Mouse (Mus musculus) MEL (cell line): ENCODE measurements around the gene Hspb6. TPM values are rescaled to one million over a fixed set of nuclear protein-coding genes. Genes with fewer than 3 reads are reported as not detected.

ENCODE experiments used
- DNase-seq: peaks from one replicate; pipeline ENCODE4 v3.0.0; 2011; ENCODE audit warnings: low read depth, low spot score
- H3K27ac ChIP-seq: 2 replicates; pipeline ENCODE4 v1.5.1; 2012; ENCODE audit warnings: low read depth, mild to moderate bottlenecking, control low read depth, low read length, moderate library complexity; ENCODE audit not compliant: control insufficient read depth
- H3K27me3 ChIP-seq, 2 experiments: fragments of 150-350 bp in 1 of 2; sonication (generic) in 1 of 2; 2 replicates each; pipeline ENCODE4 v1.6.1; 2012; ENCODE audit warnings: low read length in 2 of 2, mild to moderate bottlenecking in 2 of 2, improper control_type of control experiment in 1 of 2, moderate library complexity in 1 of 2; ENCODE audit not compliant: insufficient read depth in 2 of 2, control insufficient read depth in 1 of 2
- H3K36me3 ChIP-seq, 2 experiments: 2 replicates each; pipeline ENCODE4 v1.6.1; 2012 to 2014; ENCODE audit warnings: low read length in 2 of 2, improper control_type of control experiment in 1 of 2, inconsistent platforms in 1 of 2, mild to moderate bottlenecking in 1 of 2; ENCODE audit not compliant: insufficient read depth in 2 of 2, control insufficient read depth in 1 of 2
- H3K4me1 ChIP-seq, 2 experiments: fragments of 150-350 bp in 1 of 2; sonication (generic) in 1 of 2; 2 replicates each; pipeline ENCODE4 v1.6.1; 2012; ENCODE audit warnings: low read length in 2 of 2, improper control_type of control experiment in 1 of 2, mild to moderate bottlenecking in 1 of 2; ENCODE audit not compliant: insufficient read depth in 2 of 2, control insufficient read depth in 1 of 2
- H3K4me3 ChIP-seq, 2 experiments: fragments of 150-350 bp in 1 of 2; sonication (generic) in 1 of 2; 2 replicates each; pipeline ENCODE4 v1.5.1; 2012; ENCODE audit warnings: low read depth in 2 of 2, low read length in 2 of 2, mild to moderate bottlenecking in 2 of 2, moderate library complexity in 2 of 2, control low read depth in 1 of 2, improper control_type of control experiment in 1 of 2; ENCODE audit not compliant: control insufficient read depth in 1 of 2, insufficient read depth in 1 of 2
- H3K79me2 ChIP-seq: 2 replicates; pipeline ENCODE4 v1.6.1; 2012; ENCODE audit warnings: mild to moderate bottlenecking, low read length, moderate library complexity; ENCODE audit not compliant: control insufficient read depth, poor library complexity, insufficient read depth
- H3K9ac ChIP-seq: 2 replicates; pipeline ENCODE4 v1.6.1; 2012; ENCODE audit warnings: low read depth, mild to moderate bottlenecking, control low read depth, low read length, moderate library complexity; ENCODE audit not compliant: control insufficient read depth, poor library complexity, severe bottlenecking
- H3K9me3 ChIP-seq: fragments of 150-350 bp; sonication (generic); replicated peaks from 2 replicates; pipeline ENCODE4 v1.6.1; 2012; ENCODE audit warnings: mild to moderate bottlenecking, low read length, improper control_type of control experiment, moderate library complexity; ENCODE audit not compliant: insufficient read depth
- BHLHE40 ChIP-seq: IDR thresholded peaks from 2 replicates; pipeline ENCODE4 v1.6.1; 2012; ENCODE audit warnings: low read depth, mild to moderate bottlenecking, inconsistent platforms, low read length, improper control_type of control experiment, borderline replicate concordance
- CHD1 ChIP-seq: IDR thresholded peaks from 2 replicates; pipeline ENCODE4 v1.6.1; 2012; ENCODE audit warnings: low read depth, mild to moderate bottlenecking, inconsistent platforms, low read length, improper control_type of control experiment
- CHD2 ChIP-seq: IDR thresholded peaks from 2 replicates; pipeline ENCODE4 v1.6.1; 2011; ENCODE audit warnings: low read length, improper control_type of control experiment
- CTCF ChIP-seq, 3 experiments: IDR thresholded peaks in 2 of 3; conservative IDR thresholded peaks in 1 of 3; 2 replicates each; pipeline ENCODE4 v1.5.1; 2011 to 2012; ENCODE audit warnings: low read length in 3 of 3, low read depth in 2 of 3, mild to moderate bottlenecking in 2 of 3, improper control_type of control experiment in 1 of 3, inconsistent platforms in 1 of 3, mixed read lengths in 1 of 3, moderate library complexity in 1 of 3; ENCODE audit not compliant: control insufficient read depth in 1 of 3, insufficient read depth in 1 of 3, poor library complexity in 1 of 3, severe bottlenecking in 1 of 3
- E2F4 ChIP-seq: IDR thresholded peaks from 2 replicates; pipeline ENCODE4 v1.6.1; 2011; ENCODE audit warnings: low read depth, low read length, improper control_type of control experiment, borderline replicate concordance
- ELF1 ChIP-seq: IDR thresholded peaks from 2 replicates; pipeline ENCODE4 v1.6.1; 2014; ENCODE audit warnings: low read depth, mild to moderate bottlenecking, inconsistent platforms, low read length, improper control_type of control experiment, moderate library complexity
- EP300 ChIP-seq, 2 experiments: IDR thresholded peaks; 2 replicates each; pipeline ENCODE4 v1.6.1; 2011; ENCODE audit warnings: improper control_type of control experiment in 2 of 2, low read length in 2 of 2, low read depth in 1 of 2, mild to moderate bottlenecking in 1 of 2
- ETS1 ChIP-seq: IDR thresholded peaks from 2 replicates; pipeline ENCODE4 v1.6.1; 2012; ENCODE audit warnings: low read depth, mild to moderate bottlenecking, inconsistent platforms, low read length, improper control_type of control experiment, moderate library complexity
- GABPA ChIP-seq: IDR thresholded peaks from 2 replicates; pipeline ENCODE4 v1.6.1; 2012; ENCODE audit warnings: low read depth, mild to moderate bottlenecking, inconsistent platforms, low read length, improper control_type of control experiment, moderate library complexity
- GATA1 ChIP-seq: IDR thresholded peaks from 2 replicates; pipeline ENCODE4 v1.6.1; 2011; ENCODE audit warnings: low read depth, low read length, improper control_type of control experiment
- HCFC1 ChIP-seq: IDR thresholded peaks from 2 replicates; pipeline ENCODE4 v1.6.1; 2012; ENCODE audit warnings: low read depth, mild to moderate bottlenecking, inconsistent platforms, low read length, improper control_type of control experiment, moderate library complexity
- JUND ChIP-seq: IDR thresholded peaks from 2 replicates; pipeline ENCODE4 v1.6.1; 2011; ENCODE audit warnings: low read depth, mild to moderate bottlenecking, improper control_type of control experiment, low read length
- KAT2A ChIP-seq: conservative IDR thresholded peaks from 2 replicates; pipeline ENCODE4 v1.6.1; 2012; ENCODE audit warnings: low read depth, low read length, improper control_type of control experiment, inconsistent platforms
- MAFK ChIP-seq: IDR thresholded peaks from 2 replicates; pipeline ENCODE4 v1.6.1; 2011; ENCODE audit warnings: low read depth, mild to moderate bottlenecking, low read length, improper control_type of control experiment, borderline replicate concordance
- MAZ ChIP-seq: IDR thresholded peaks from 2 replicates; pipeline ENCODE4 v1.6.1; 2012; ENCODE audit warnings: low read depth, mild to moderate bottlenecking, inconsistent platforms, low read length, improper control_type of control experiment
- MXI1 ChIP-seq: IDR thresholded peaks from 2 replicates; pipeline ENCODE4 v1.6.1; 2011; ENCODE audit warnings: mild to moderate bottlenecking, low read depth, low read length, improper control_type of control experiment
- MYB ChIP-seq: IDR thresholded peaks from 2 replicates; pipeline ENCODE4 v1.6.1; 2011; ENCODE audit warnings: mild to moderate bottlenecking, low read depth, low read length, improper control_type of control experiment
- MYC ChIP-seq: IDR thresholded peaks from 2 replicates; pipeline ENCODE4 v1.6.1; 2011; ENCODE audit warnings: low read depth, mild to moderate bottlenecking, low read length, improper control_type of control experiment, moderate library complexity
- NELFE ChIP-seq: IDR thresholded peaks from 2 replicates; pipeline ENCODE4 v1.6.1; 2011; ENCODE audit warnings: low read depth, low read length, improper control_type of control experiment
- NRF1 ChIP-seq: IDR thresholded peaks from 2 replicates; pipeline ENCODE4 v1.6.1; 2014; ENCODE audit warnings: low read depth, mild to moderate bottlenecking, inconsistent platforms, low read length, improper control_type of control experiment, moderate library complexity; ENCODE audit not compliant: poor library complexity, insufficient read depth, severe bottlenecking
- POLR2A ChIP-seq, 2 experiments: IDR thresholded peaks; 2 replicates each; pipeline ENCODE4 v1.6.1; 2011 to 2012; ENCODE audit warnings: low read length in 2 of 2, mild to moderate bottlenecking in 2 of 2, control low read depth in 1 of 2, improper control_type of control experiment in 1 of 2, low read depth in 1 of 2, moderate library complexity in 1 of 2; ENCODE audit not compliant: control insufficient read depth in 1 of 2, insufficient read depth in 1 of 2, poor library complexity in 1 of 2
- POLR2AphosphoS2 ChIP-seq: IDR thresholded peaks from 2 replicates; pipeline ENCODE4 v1.6.1; 2011; ENCODE audit warnings: low read length, improper control_type of control experiment
- POLR2AphosphoS5 ChIP-seq: IDR thresholded peaks from 2 replicates; pipeline ENCODE4 v1.6.1; 2012; ENCODE audit warnings: low read depth, borderline replicate concordance, mild to moderate bottlenecking, inconsistent platforms, low read length, moderate library complexity, mixed read lengths
- RAD21 ChIP-seq: IDR thresholded peaks from 2 replicates; pipeline ENCODE4 v1.6.1; 2011; ENCODE audit warnings: mild to moderate bottlenecking, low read depth, low read length, improper control_type of control experiment
- RCOR1 ChIP-seq: IDR thresholded peaks from 2 replicates; pipeline ENCODE4 v1.6.1; 2012; ENCODE audit warnings: low read depth, mild to moderate bottlenecking, inconsistent platforms, low read length, improper control_type of control experiment
- SIN3A ChIP-seq: IDR thresholded peaks from 2 replicates; pipeline ENCODE4 v1.6.1; 2012; ENCODE audit warnings: low read length, improper control_type of control experiment, inconsistent platforms
- SMC3 ChIP-seq: IDR thresholded peaks from 2 replicates; pipeline ENCODE4 v1.6.1; 2011; ENCODE audit warnings: low read depth, low read length, improper control_type of control experiment
- TAL1 ChIP-seq: IDR thresholded peaks from 2 replicates; pipeline ENCODE4 v1.6.1; 2012; ENCODE audit warnings: mild to moderate bottlenecking, inconsistent platforms, low read length, moderate library complexity, mixed read lengths
- TCF12 ChIP-seq: IDR thresholded peaks from 2 replicates; pipeline ENCODE4 v1.6.1; 2014; ENCODE audit warnings: low read depth, mild to moderate bottlenecking, inconsistent platforms, low read length, improper control_type of control experiment, moderate library complexity
- UBTF ChIP-seq: IDR thresholded peaks from 2 replicates; pipeline ENCODE4 v1.6.1; 2012; ENCODE audit warnings: low read depth, mild to moderate bottlenecking, inconsistent platforms, low read length, improper control_type of control experiment, moderate library complexity, borderline replicate concordance; ENCODE audit not compliant: insufficient read depth
- USF1 ChIP-seq: IDR thresholded peaks from 2 replicates; pipeline ENCODE4 v1.6.1; 2014; ENCODE audit warnings: low read depth, mild to moderate bottlenecking, inconsistent platforms, low read length, improper control_type of control experiment, moderate library complexity
- USF2 ChIP-seq, 2 experiments: IDR thresholded peaks; 2 replicates each; pipeline ENCODE4 v1.6.1; 2011 to 2012; ENCODE audit warnings: improper control_type of control experiment in 2 of 2, low read length in 2 of 2, borderline replicate concordance in 1 of 2, inconsistent platforms in 1 of 2, low read depth in 1 of 2, mild to moderate bottlenecking in 1 of 2; ENCODE audit not compliant: insufficient read depth in 1 of 2
- ZKSCAN1 ChIP-seq: IDR thresholded peaks from 2 replicates; pipeline ENCODE4 v1.6.1; 2012; ENCODE audit warnings: low read depth, mild to moderate bottlenecking, inconsistent platforms, low read length, improper control_type of control experiment, moderate library complexity
- ZNF384 ChIP-seq: IDR thresholded peaks from 2 replicates; pipeline ENCODE4 v1.6.1; 2012; ENCODE audit warnings: low read depth, mild to moderate bottlenecking, inconsistent platforms, low read length, improper control_type of control experiment
- polyA plus RNA-seq, 2 experiments: library from polyadenylated mRNA; stranded (reverse) in 1 of 2; unstranded in 1 of 2; fragments of >175 nt in 1 of 2; fragments of >200 nt in 1 of 2; gene quantifications; 2 replicates each; pipeline versions ENCODE4 v1.2.1 to v1.2.4; 2012; ENCODE audit warnings: low replicate concordance in 2 of 2, low read depth in 1 of 2; ENCODE audit not compliant: insufficient read length in 2 of 2, insufficient read depth in 1 of 2, missing spikeins in 1 of 2
- total RNA-seq: library from RNA; depleted of rRNA; stranded (reverse); fragments of 300-350 nt; gene quantifications from 2 replicates; pipeline ENCODE4 v1.2.3, GENCODE M21; 2012; rRNA removed

The Hspb6 gene
- total RNA-seq (1.2 and 1.5 TPM in 2 replicates), polyA plus RNA-seq (10 to 100 TPM in 1 of 2 experiments, not detected in 1; 12.4 TPM)

GRCm38 (mm10) chr7:30552102-30553020, at the start of gene Hspb6, which contains the start of gene Proser3:
TSS of gene Hspb6 (plus strand) at chr7:30552178.
TSS of gene Proser3 (minus strand) at chr7:30552299.
- Histone ChIP-seq H3K27me3 (no peaks in the 10 kb centered on the region), H3K27ac (peak within 1 kb of the TSS; percentile 93), H3K9ac (peak within 1 kb of the TSS; percentile 84), H3K4me3 (peak within 1 kb of the TSS; percentile 71 to 78), H3K79me2 (peaks cover 2% of the 10 kb centered on the region; the same call in 1 of the 2 replicates), H3K4me1 (peaks cover 0 to 5% of the 10 kb centered on the region in 2 experiments; a peak in 1 of 4 replicates), H3K36me3 (peaks cover 0 to 5% of the 10 kb centered on the region in 2 experiments; a peak in 2 of 4 replicates), H3K9me3 (no peaks in the 10 kb centered on the region)
- DNase-seq: peak; percentile 99
- TF ChIP-seq SIN3A: peak; percentile 54
- no peak for TF ChIP-seq MAFK
- TF ChIP-seq MYC: no peak
- no peak for TF ChIP-seq ZNF384
- TF ChIP-seq CTCF (IDR thresholded peaks at IDR 0.05 in 2 of 3, conservative IDR thresholded peaks at IDR 0.05 in 1 of 3; ENCODE audit: control insufficient read depth in 1 of 3, insufficient read depth in 1 of 3, low read depth in 2 of 3, low read length in 3 of 3, poor library complexity in 1 of 3, severe bottlenecking in 1 of 3): no peak
- TF ChIP-seq MXI1: peak; percentile 47
- TF ChIP-seq GATA1: no peak
- no peak for TF ChIP-seq NRF1
- no peak for TF ChIP-seq TAL1
- TF ChIP-seq E2F4: peak; percentile 9; the same call in 1 of the 2 replicates
- no peak for TF ChIP-seq BHLHE40
- TF ChIP-seq HCFC1: peak; percentile 64
- TF ChIP-seq USF2 (IDR thresholded peaks at IDR 0.05; ENCODE audit: borderline replicate concordance in 1 of 2, insufficient read depth in 1 of 2, low read depth in 1 of 2, low read length in 2 of 2): no peak
- TF ChIP-seq CHD2: peak; percentile 28; the same call in 1 of the 2 replicates
- TF ChIP-seq ETS1: peak; percentile 27; the same call in 1 of the 2 replicates
- TF ChIP-seq KAT2A: no peak
- TF ChIP-seq POLR2AphosphoS2: peak; percentile 98
- peak; percentile 40 for TF ChIP-seq TCF12
- no peak for TF ChIP-seq RCOR1
- TF ChIP-seq NELFE: peak; percentile 99
- TF ChIP-seq EP300 (IDR thresholded peaks at IDR 0.05; ENCODE audit: low read depth in 1 of 2, low read length in 2 of 2): no peak; a peak in 1 of 4 replicates
- no peak for TF ChIP-seq GABPA
- TF ChIP-seq ZKSCAN1: no peak
- TF ChIP-seq POLR2AphosphoS5: peak; percentile 92; the same call in 1 of the 2 replicates
- peak; percentile 59 to 99 for TF ChIP-seq POLR2A (IDR thresholded peaks at IDR 0.05; ENCODE audit: control insufficient read depth in 1 of 2, insufficient read depth in 1 of 2, low read depth in 1 of 2, low read length in 2 of 2, poor library complexity in 1 of 2)
- TF ChIP-seq MAZ: no peak
- TF ChIP-seq RAD21: no peak
- TF ChIP-seq USF1: no peak
- no peak for TF ChIP-seq SMC3
- TF ChIP-seq ELF1: peak; percentile 15; the same call in 1 of the 2 replicates
- no peak for TF ChIP-seq MYB
- no peak for TF ChIP-seq JUND
- no peak for TF ChIP-seq UBTF
- no peak for TF ChIP-seq CHD1
